Mouse (Mus musculus) telencephalon, adult 2 months (tissue): ENCODE measurements at regions not wholly inside any gene's neighbourhood (a gene's known extent, or its start where the extent isn't known, plus 50 kb on each side); places are given as distances from the start of the nearest gene placed in this dataset.
A peak's percentile ranks its signal among the peaks of the same experiment; 100 is the strongest.

ENCODE experiments used
- DNase-seq: peaks from one replicate; pipeline ENCODE4 v3.0.0-alpha.2; 2011; ENCODE audit warnings: low read depth, low spot score

DNA sequence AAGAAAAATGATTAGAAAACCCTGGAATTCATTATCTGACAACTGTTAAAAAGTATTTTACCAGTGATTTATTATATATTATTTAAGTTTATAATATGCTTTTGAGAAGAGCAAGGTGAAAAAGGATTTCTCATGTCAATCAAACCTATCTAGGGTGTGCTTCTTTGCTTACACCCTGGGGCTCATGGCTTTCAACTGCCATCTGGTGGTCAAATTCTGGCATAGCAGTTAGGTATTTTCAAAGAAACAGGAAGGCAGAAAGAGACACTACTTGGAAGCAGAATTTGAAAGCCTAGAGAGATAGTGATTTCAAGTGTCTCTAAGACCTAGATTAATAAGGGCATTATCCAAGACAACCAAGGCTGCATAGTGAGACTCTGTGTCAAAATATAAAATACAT, 167.8 kb upstream of the Amot start:
- peak; percentile 15 for DNase-seq

DNA sequence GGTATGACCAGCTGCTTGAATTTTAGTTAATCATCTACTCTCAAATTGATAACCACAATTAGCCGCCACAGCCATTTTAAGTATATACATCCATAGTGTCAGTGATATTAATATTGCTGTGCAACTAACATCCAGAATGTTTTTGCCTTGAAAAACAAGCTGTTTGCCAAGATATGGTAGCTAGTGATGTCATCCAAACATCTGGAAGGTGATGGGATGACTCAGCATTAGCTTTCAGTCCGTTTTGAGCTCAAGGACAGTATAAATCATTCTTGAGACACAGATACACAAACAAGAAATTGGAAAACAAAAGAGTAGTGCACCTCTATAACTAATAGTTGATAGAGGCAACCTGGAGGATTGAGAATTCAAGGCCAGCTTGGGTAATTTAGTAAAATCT, 146.7 kb upstream of the Amot start:
- DNase-seq, result no peak

DNA sequence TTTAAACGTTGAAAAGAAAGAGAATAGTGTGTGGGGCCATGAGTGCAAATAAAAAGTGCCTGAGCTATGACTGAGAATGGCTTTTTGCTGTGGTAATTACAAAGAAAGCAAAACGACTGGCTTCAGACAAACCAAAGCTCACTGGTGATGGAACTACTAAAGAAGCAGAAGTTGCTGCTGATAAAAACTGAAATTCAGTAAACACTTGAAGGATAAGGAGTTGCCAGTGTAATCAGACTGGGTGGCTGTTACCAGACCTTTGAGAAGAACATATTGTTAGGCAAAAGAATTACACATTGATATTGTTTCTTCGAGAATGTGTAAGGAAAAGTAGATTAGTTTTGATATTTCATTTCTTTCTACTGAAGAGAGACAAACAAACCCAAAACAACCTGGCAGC, 114.7 kb upstream of the Amot start:
- no peak for DNase-seq

DNA sequence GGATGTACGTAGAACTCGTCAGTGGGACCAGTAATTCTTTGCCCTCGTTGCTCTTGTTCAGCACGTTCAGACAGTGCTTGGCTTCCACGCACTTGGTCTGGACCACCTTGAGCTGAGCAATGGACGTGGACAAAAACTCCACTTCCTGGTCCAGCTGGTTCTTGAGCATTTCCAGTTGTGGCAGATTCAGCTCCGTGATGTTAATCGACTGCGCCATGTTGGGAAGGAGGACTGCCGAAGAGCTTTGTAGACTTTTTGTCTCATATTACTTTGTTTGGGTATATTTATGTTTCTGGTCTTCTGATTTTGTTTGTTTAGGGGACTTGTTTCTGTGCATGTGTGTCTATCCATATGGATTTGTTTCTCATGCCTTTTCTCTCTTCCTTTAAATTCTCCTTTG, 97.1 kb upstream of the Amot start:
- no peak for DNase-seq

DNA sequence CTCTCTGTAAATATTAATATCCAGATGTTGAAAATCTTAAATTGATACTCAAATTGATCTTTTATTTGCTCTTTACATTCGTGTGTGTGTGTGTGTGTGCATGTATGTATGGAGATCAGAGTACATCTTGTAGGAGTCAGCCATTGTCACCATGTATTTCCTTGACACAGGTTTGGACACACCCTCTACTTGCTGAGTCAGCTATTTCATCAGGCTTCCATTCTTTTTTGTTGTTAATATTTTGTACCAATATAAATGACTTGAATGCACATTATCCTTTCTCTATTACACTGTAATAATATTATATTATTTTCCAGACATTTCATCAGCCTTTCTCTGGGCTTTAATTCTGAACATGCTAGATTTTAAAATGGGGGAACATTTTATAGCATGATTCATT, 85.8 kb upstream of the Amot start:
- DNase-seq, result no peak

DNA sequence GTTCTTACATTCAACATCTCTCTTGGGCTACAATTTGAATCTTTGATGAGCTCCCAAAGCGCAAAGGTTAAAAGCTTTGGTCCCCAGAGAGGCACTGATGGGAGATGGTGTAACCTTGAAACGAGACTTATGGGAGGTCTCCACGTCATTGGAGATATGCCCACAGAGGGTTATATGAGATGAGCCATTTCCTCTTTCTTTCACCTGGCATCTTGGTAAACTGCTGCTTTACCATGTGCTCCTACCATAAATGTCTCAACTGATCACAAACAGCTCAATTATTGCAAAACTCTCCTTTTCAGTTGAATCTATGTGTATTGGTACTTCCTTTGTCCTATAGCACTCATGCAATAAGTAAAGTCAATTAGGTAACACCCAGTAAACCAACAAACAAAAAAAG, 62.5 kb upstream of the Amot start:
- DNase-seq, result no peak

DNA sequence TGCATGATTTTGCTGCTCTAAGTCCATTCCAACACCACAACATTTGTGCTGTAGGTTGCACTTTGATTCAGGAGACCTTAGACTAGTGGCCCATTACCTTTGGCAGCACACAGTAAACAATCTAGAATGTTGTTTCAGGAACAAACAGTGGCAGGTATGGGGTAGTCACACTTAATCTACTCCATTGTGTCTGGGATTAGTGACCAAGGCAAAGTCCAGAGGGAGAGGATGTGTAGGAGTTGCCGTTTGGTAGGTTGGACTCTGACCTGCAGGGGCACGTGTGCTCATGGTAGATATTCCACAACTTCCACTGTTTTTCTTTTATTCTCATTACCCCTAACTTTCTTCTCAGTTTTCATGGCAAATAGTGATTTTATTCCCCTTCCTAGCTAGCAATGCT, 62.1 kb upstream of the Amot start:
- DNase-seq, result no peak

DNA sequence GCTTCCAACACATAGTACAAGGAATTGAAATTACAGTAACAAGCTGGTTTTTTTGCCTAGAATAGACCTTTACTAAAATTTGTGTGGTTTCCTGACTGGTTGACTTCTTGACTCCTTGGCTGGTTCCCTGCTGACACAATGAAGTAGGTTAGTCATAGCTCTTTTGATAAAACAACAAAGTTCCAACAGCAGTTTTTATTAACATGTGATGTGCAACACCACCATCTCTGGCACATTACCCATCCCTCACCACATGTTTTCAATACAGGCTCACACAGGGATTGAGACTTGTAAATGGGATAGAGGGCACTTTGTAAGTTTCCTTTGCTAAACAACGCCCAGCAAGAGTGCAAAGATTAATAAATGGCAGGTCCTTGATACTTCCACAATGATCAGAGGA, 53.9 kb upstream of the Amot start:
- DNase-seq, result no peak
